19 mouse cellular contexts compared by ENCODE assay signal in genomic region chr11:87289313-87289712, GRCm38 (mm10).
A peak's percentile ranks its signal among the peaks of the same experiment; 100 is the strongest.
DNase-seq lines count a peak whose midpoint lies in the region; ATAC-seq lines count a peak whose summit lies in the region.
"Had no signal": no experiment of that assay in that cellular context is flagged by ENCODE, and none has a peak within 500 bp of the region (broad histone marks: within the 10 kb centered on the region; RNA-seq: fewer than 3 reads in every experiment).

No protein-coding gene starts in this region.

- H3K4me2 ChIP-seq in kidney, embryonic 15.5 days: no peak overlapping the region
- H3K4me2 ChIP-seq in kidney, embryonic 16.5 days (replicated peaks; ENCODE audit: low read depth, low read length): no peak overlapping the region
- no peak overlapping the region for H3K4me2 ChIP-seq in hindbrain, embryonic 13.5 days
- H3K4me2 ChIP-seq: embryonic facial prominence, embryonic 12.5 days; forebrain, embryonic 15.5 days; heart, embryonic 15.5 days had no signal

- no peaks in the 10 kb centered on the region for H3K36me3 ChIP-seq in kidney, embryonic 15.5 days
- no peaks in the 10 kb centered on the region for H3K36me3 ChIP-seq in kidney, embryonic 16.5 days (ENCODE audit: insufficient read depth, low read length)
- no peaks in the 10 kb centered on the region; the same call in 1 of the 2 replicates for H3K36me3 ChIP-seq in hindbrain, embryonic 13.5 days
- H3K36me3 ChIP-seq: embryonic facial prominence, embryonic 12.5 days; forebrain, embryonic 15.5 days; heart, embryonic 10.5 days; heart, embryonic 15.5 days had no signal

- no peak overlapping the region for H3K9ac ChIP-seq in kidney, embryonic 15.5 days
- no peak overlapping the region for H3K9ac ChIP-seq in kidney, embryonic 16.5 days (replicated peaks; ENCODE audit: low read length)
- H3K9ac ChIP-seq in hindbrain, embryonic 13.5 days: no peak overlapping the region
- H3K9ac ChIP-seq: embryonic facial prominence, embryonic 12.5 days; forebrain, embryonic 15.5 days had no signal

- H3K27ac ChIP-seq in kidney, embryonic 15.5 days: no peak overlapping the region
- H3K27ac ChIP-seq in kidney, embryonic 16.5 days (ENCODE audit: low read length): no peak overlapping the region
- no peak overlapping the region for H3K27ac ChIP-seq in hindbrain, embryonic 13.5 days
- H3K27ac ChIP-seq: embryonic facial prominence, embryonic 12.5 days; forebrain, embryonic 15.5 days; heart, embryonic 10.5 days; heart, embryonic 15.5 days had no signal

- H3K9me3 ChIP-seq in kidney, embryonic 15.5 days (replicated peaks): no peaks in the 10 kb centered on the region
- H3K9me3 ChIP-seq in kidney, embryonic 16.5 days (ENCODE audit: low read length): no peaks in the 10 kb centered on the region
- peaks cover 4% of the 10 kb centered on the region; the same call in 1 of the 2 replicates for H3K9me3 ChIP-seq in hindbrain, embryonic 13.5 days
- H3K9me3 ChIP-seq: embryonic facial prominence, embryonic 12.5 days; forebrain, embryonic 15.5 days; heart, embryonic 10.5 days; heart, embryonic 15.5 days had no signal

- ATAC-seq in kidney, embryonic 15.5 days (replicated peaks; ENCODE audit: low FRiP score): no peak
- peak; percentile 42 for ATAC-seq in kidney, embryonic 16.5 days (ENCODE audit: low FRiP score, low TSS enrichment)
- ATAC-seq in hindbrain, embryonic 13.5 days (ENCODE audit: low FRiP score): no peak
- ATAC-seq: forebrain, embryonic 15.5 days had no signal

- no peaks in the 10 kb centered on the region for H3K4me1 ChIP-seq in kidney, embryonic 15.5 days
- no peaks in the 10 kb centered on the region for H3K4me1 ChIP-seq in kidney, embryonic 16.5 days (ENCODE audit: insufficient read depth, low read length)
- no peaks in the 10 kb centered on the region for H3K4me1 ChIP-seq in hindbrain, embryonic 13.5 days (replicated peaks)
- H3K4me1 ChIP-seq: embryonic facial prominence, embryonic 12.5 days had no signal

- DNase-seq in kidney, adult 18-20 months: peak; percentile 18
- DNase-seq in kidney, adult 8-10 months: peak; percentile 50 to 63
- DNase-seq in kidney, postnatal 36 days: peak; percentile 28 to 42
- no peak for DNase-seq in spleen, adult 12 weeks (ENCODE audit: low spot score)
- DNase-seq in adrenal gland, adult 8-10 months: no peak
- DNase-seq: adrenal gland, adult 2 months; cerebellum, adult 11 months; cerebellum, adult 8-10 months; cerebellum, postnatal 14 days; gastrocnemius, postnatal 36 days; heart, adult 18-20 months; heart, postnatal 14 days had no signal

- no peaks in the 10 kb centered on the region for H3K27me3 ChIP-seq in kidney, embryonic 15.5 days
- no peaks in the 10 kb centered on the region for H3K27me3 ChIP-seq in kidney, embryonic 16.5 days (ENCODE audit: insufficient read depth, low read length)
- no peaks in the 10 kb centered on the region for H3K27me3 ChIP-seq in hindbrain, embryonic 13.5 days
- H3K27me3 ChIP-seq: embryonic facial prominence, embryonic 12.5 days; forebrain, embryonic 15.5 days; heart, embryonic 15.5 days had no signal

- WGBS in kidney, embryonic 15.5 days: 79% methylated on average over 8 of the region's 8 CpGs
- 64% methylated on average over 8 of the region's 8 CpGs for WGBS in kidney, embryonic 16.5 days
- 93% methylated on average over 8 of the region's 8 CpGs for WGBS in hindbrain, embryonic 13.5 days

- no peak overlapping the region for H3K4me3 ChIP-seq in kidney, embryonic 15.5 days (replicated peaks)
- H3K4me3 ChIP-seq in kidney, embryonic 16.5 days (ENCODE audit: low read length): no peak overlapping the region
- H3K4me3 ChIP-seq in hindbrain, embryonic 13.5 days: no peak overlapping the region
- H3K4me3 ChIP-seq: embryonic facial prominence, embryonic 12.5 days; forebrain, embryonic 15.5 days; heart, embryonic 10.5 days; heart, embryonic 15.5 days had no signal

Comparison
In these comparisons a context has a peak if more than half of its experiments do, and no peak if none do; other contexts are left out.
1. DNase-seq: peak in kidney, adult 18-20 months (single experiment), kidney, adult 8-10 months (2 of 2) and kidney, postnatal 36 days (2 of 2); none in spleen, adult 12 weeks (single experiment) and adrenal gland, adult 8-10 months (single experiment).